Comparison of ENCODE assay signal across 21 mouse cellular contexts in genomic region chr7:65056864-65057263, GRCm38 (mm10).
A peak's percentile ranks its signal among the peaks of the same experiment; 100 is the strongest.
DNase-seq lines count a peak whose midpoint lies in the region; ATAC-seq and TF ChIP-seq lines count a peak whose summit lies in the region.
"Had no signal": no experiment of that assay in that cellular context is flagged by ENCODE, and none has a peak within 500 bp of the region (broad histone marks: within the 10 kb centered on the region; RNA-seq: fewer than 3 reads in every experiment).

No protein-coding gene starts in this region.

- H3K9ac ChIP-seq in forebrain, embryonic 14.5 days (ENCODE audit: low read length): no peak overlapping the region
- no peak overlapping the region for H3K9ac ChIP-seq in forebrain, embryonic 12.5 days
- no peak overlapping the region for H3K9ac ChIP-seq in forebrain, postnatal 0 days
- H3K9ac ChIP-seq in stomach, postnatal 0 days (ENCODE audit: low read length): no peak overlapping the region
- H3K9ac ChIP-seq: embryonic facial prominence, embryonic 15.5 days; heart, embryonic 13.5 days; hindbrain, embryonic 12.5 days; intestine, embryonic 15.5 days had no signal

- no peaks in the 10 kb centered on the region for H3K27me3 ChIP-seq in forebrain, embryonic 14.5 days (replicated peaks; ENCODE audit: control insufficient read depth, insufficient read depth, low read length)
- no peaks in the 10 kb centered on the region for H3K27me3 ChIP-seq in forebrain, embryonic 12.5 days
- H3K27me3 ChIP-seq in forebrain, postnatal 0 days (ENCODE audit: insufficient read depth, low read length): no peaks in the 10 kb centered on the region
- no peaks in the 10 kb centered on the region for H3K27me3 ChIP-seq in stomach, postnatal 0 days (ENCODE audit: control insufficient read depth, insufficient read depth, low read length)
- H3K27me3 ChIP-seq: embryonic facial prominence, embryonic 15.5 days; heart, embryonic 13.5 days; hindbrain, embryonic 12.5 days; intestine, embryonic 15.5 days; Patski had no signal

- no peak for TF ChIP-seq CTCF in brain, embryonic 14.5 days (IDR thresholded peaks at IDR 0.05; ENCODE audit: borderline replicate concordance, extremely low read depth, insufficient read depth, insufficient read length)
- TF ChIP-seq CTCF in forebrain, postnatal 0 days (IDR thresholded peaks at IDR 0.05; ENCODE audit: low read depth): no peak
- TF ChIP-seq CTCF in stomach, postnatal 0 days (IDR thresholded peaks at IDR 0.05; ENCODE audit: low read depth): no peak

- no peaks in the 10 kb centered on the region for H3K9me3 ChIP-seq in forebrain, embryonic 14.5 days (replicated peaks; ENCODE audit: control insufficient read depth, low read length)
- H3K9me3 ChIP-seq in forebrain, embryonic 12.5 days: no peaks in the 10 kb centered on the region
- H3K9me3 ChIP-seq in forebrain, postnatal 0 days (ENCODE audit: low read length): no peaks in the 10 kb centered on the region
- H3K9me3 ChIP-seq in stomach, postnatal 0 days (ENCODE audit: control insufficient read depth, low read length): no peaks in the 10 kb centered on the region
- H3K9me3 ChIP-seq: embryonic facial prominence, embryonic 15.5 days; heart, embryonic 13.5 days; hindbrain, embryonic 12.5 days; intestine, embryonic 15.5 days had no signal

- TF ChIP-seq EP300 in stomach, postnatal 0 days (optimal IDR thresholded peaks at IDR 0.05): no peak

- ATAC-seq in forebrain, embryonic 14.5 days: peak; percentile 35; the same call in 1 of the 2 replicates
- no peak for ATAC-seq in forebrain, embryonic 12.5 days (ENCODE audit: low FRiP score)
- ATAC-seq in forebrain, postnatal 0 days: peak; percentile 61
- ATAC-seq in stomach, postnatal 0 days (ENCODE audit: low FRiP score, low TSS enrichment): no peak
- ATAC-seq: activated CD4-positive, CD25-positive, alpha-beta regulatory T cell, adult 4 months; intestine, embryonic 15.5 days; Patski had no signal

- TF ChIP-seq POLR2A in brain, embryonic 14.5 days (IDR thresholded peaks at IDR 0.05; ENCODE audit: borderline replicate concordance, extremely low read depth, insufficient read depth, insufficient read length, poor library complexity, severe bottlenecking): no peak

- no peak overlapping the region for H3K4me3 ChIP-seq in forebrain, embryonic 14.5 days (ENCODE audit: low read depth, low read length)
- no peak overlapping the region for H3K4me3 ChIP-seq in forebrain, embryonic 12.5 days (replicated peaks)
- H3K4me3 ChIP-seq in forebrain, postnatal 0 days (ENCODE audit: low read depth, low read length): no peak overlapping the region
- H3K4me3 ChIP-seq in stomach, postnatal 0 days (ENCODE audit: low read depth, low read length): no peak overlapping the region
- H3K4me3 ChIP-seq: embryonic facial prominence, embryonic 15.5 days; heart, embryonic 13.5 days; hindbrain, embryonic 12.5 days; intestine, embryonic 15.5 days had no signal

- WGBS in forebrain, embryonic 14.5 days: 46% methylated on average over 6 of the region's 6 CpGs
- 71% methylated on average over 6 of the region's 6 CpGs for WGBS in forebrain, embryonic 12.5 days
- WGBS in forebrain, postnatal 0 days: 26% methylated on average over 6 of the region's 6 CpGs
- WGBS in stomach, postnatal 0 days: 78% methylated on average over 6 of the region's 6 CpGs

- DNase-seq in forebrain, embryonic 14.5 days (ENCODE audit: low spot score): peak; percentile 54
- DNase-seq in left cerebral cortex, postnatal 4 days: peak; percentile 18
- no peak for DNase-seq in left cerebral cortex, adult 18-20 months (ENCODE audit: low spot score in 2 of 2)
- DNase-seq in brain, embryonic 14.5 days (ENCODE audit: low read depth): peak; percentile 80
- DNase-seq in forebrain, postnatal 0 days: peak; percentile 27
- DNase-seq in stomach, postnatal 0 days (ENCODE audit: low spot score): no peak
- DNase-seq in urinary bladder, adult 18-20 months (ENCODE audit: low spot score in 2 of 2): no peak
- DNase-seq: adrenal gland, postnatal 14 days; cerebellum, adult 18-20 months; cerebellum, postnatal 14 days; embryo, embryonic 11 days; gastrocnemius, postnatal 36 days; heart, adult 11 months; heart, postnatal 4 days had no signal

- no peak overlapping the region for H3K4me2 ChIP-seq in forebrain, embryonic 14.5 days (ENCODE audit: low read length)
- H3K4me2 ChIP-seq in forebrain, embryonic 12.5 days: no peak overlapping the region
- no peak overlapping the region for H3K4me2 ChIP-seq in forebrain, postnatal 0 days (ENCODE audit: low read depth)
- no peak overlapping the region for H3K4me2 ChIP-seq in stomach, postnatal 0 days (replicated peaks; ENCODE audit: low read depth)
- H3K4me2 ChIP-seq: embryonic facial prominence, embryonic 15.5 days; heart, embryonic 13.5 days; hindbrain, embryonic 12.5 days; intestine, embryonic 15.5 days had no signal

- H3K4me1 ChIP-seq in forebrain, embryonic 14.5 days (ENCODE audit: control insufficient read depth, insufficient read depth, low read length): no peaks in the 10 kb centered on the region
- no peaks in the 10 kb centered on the region for H3K4me1 ChIP-seq in forebrain, embryonic 12.5 days
- H3K4me1 ChIP-seq in forebrain, postnatal 0 days (ENCODE audit: insufficient read depth): no peaks in the 10 kb centered on the region
- no peaks in the 10 kb centered on the region for H3K4me1 ChIP-seq in stomach, postnatal 0 days (replicated peaks; ENCODE audit: control insufficient read depth, insufficient read depth)
- H3K4me1 ChIP-seq: embryonic facial prominence, embryonic 15.5 days; intestine, embryonic 15.5 days had no signal

- H3K27ac ChIP-seq in forebrain, embryonic 14.5 days (ENCODE audit: low read depth, low read length): no peak overlapping the region
- no peak overlapping the region for H3K27ac ChIP-seq in forebrain, embryonic 12.5 days
- H3K27ac ChIP-seq in forebrain, postnatal 0 days (ENCODE audit: low read depth, low read length): no peak overlapping the region
- H3K27ac ChIP-seq in stomach, postnatal 0 days (replicated peaks): no peak overlapping the region
- H3K27ac ChIP-seq: embryonic facial prominence, embryonic 15.5 days; heart, embryonic 13.5 days; hindbrain, embryonic 12.5 days; intestine, embryonic 15.5 days had no signal

- H3K36me3 ChIP-seq in forebrain, embryonic 14.5 days (ENCODE audit: control insufficient read depth, insufficient read depth, low read length): no peaks in the 10 kb centered on the region
- H3K36me3 ChIP-seq in forebrain, embryonic 12.5 days (replicated peaks): no peaks in the 10 kb centered on the region
- no peaks in the 10 kb centered on the region for H3K36me3 ChIP-seq in forebrain, postnatal 0 days (ENCODE audit: insufficient read depth)
- no peaks in the 10 kb centered on the region for H3K36me3 ChIP-seq in stomach, postnatal 0 days (ENCODE audit: control insufficient read depth, insufficient read depth, low read length)
- H3K36me3 ChIP-seq: embryonic facial prominence, embryonic 15.5 days; heart, embryonic 13.5 days; hindbrain, embryonic 12.5 days; intestine, embryonic 15.5 days had no signal

- intact Hi-C loops in left cerebral cortex, postnatal 4 days (cut with DNase I): no loop called here

Comparison
In these comparisons a context has a peak if more than half of its experiments do, and no peak if none do; other contexts are left out.
1. ATAC-seq: peak in forebrain, embryonic 14.5 days (single experiment) and forebrain, postnatal 0 days (single experiment); none in forebrain, embryonic 12.5 days (single experiment) and stomach, postnatal 0 days (single experiment).
2. DNase-seq: peak in forebrain, embryonic 14.5 days (single experiment), left cerebral cortex, postnatal 4 days (single experiment), brain, embryonic 14.5 days (single experiment) and forebrain, postnatal 0 days (single experiment); none in left cerebral cortex, adult 18-20 months (0 of 2), stomach, postnatal 0 days (single experiment) and urinary bladder, adult 18-20 months (0 of 2).